Mouse (Mus musculus) liver, embryonic 16.5 days (tissue): ENCODE measurements at regions not wholly inside any gene's neighbourhood (a gene's known extent, or its start where the extent isn't known, plus 50 kb on each side); places are given as distances from the start of the nearest gene placed in this dataset.

Source experiments
- ATAC-seq: fragments of 200-750 bp; cut with Nextera tagmentation; 2 replicates; pipeline ENCODE4 v1.8.0; 2017; ENCODE audit warnings: low read depth, mild to moderate bottlenecking, moderate number of reproducible peaks, moderate library complexity
- H3K27ac ChIP-seq: fragments of 300-500 bp; sonication (generic); 2 replicates; pipeline ENCODE4 v1.5.1; 2014; ENCODE audit warnings: mild to moderate bottlenecking, low read length
- H3K27me3 ChIP-seq: fragments of 300-500 bp; sonication (generic); 2 replicates; pipeline ENCODE4 v1.6.1; 2014; ENCODE audit warnings: low read depth, low read length, mixed read lengths; ENCODE audit not compliant: control insufficient read depth, insufficient read depth
- H3K36me3 ChIP-seq: fragments of 300-500 bp; sonication (generic); 2 replicates; pipeline ENCODE4 v1.6.1; 2014; ENCODE audit warnings: mild to moderate bottlenecking; ENCODE audit not compliant: control insufficient read depth, insufficient read depth
- H3K4me1 ChIP-seq: fragments of 300-500 bp; sonication (generic); 2 replicates; pipeline ENCODE4 v1.6.1; 2014; ENCODE audit warnings: low read depth, low read length, mixed read lengths; ENCODE audit not compliant: control insufficient read depth
- H3K4me2 ChIP-seq: fragments of 300-500 bp; sonication (generic); 2 replicates; pipeline ENCODE4 v1.6.1; 2014; ENCODE audit warnings: low read depth, low read length, mixed read lengths
- H3K4me3 ChIP-seq: fragments of 300-500 bp; sonication (generic); 2 replicates; pipeline ENCODE4 v1.5.1; 2014; ENCODE audit warnings: low read depth, mild to moderate bottlenecking, low read length
- H3K9ac ChIP-seq: fragments of 300-500 bp; sonication (generic); 2 replicates; pipeline ENCODE4 v1.6.1; 2014; ENCODE audit warnings: low read depth, low read length
- H3K9me3 ChIP-seq: fragments of 300-500 bp; sonication (generic); replicated peaks from 2 replicates; pipeline ENCODE4 v1.6.1; 2016; ENCODE audit warnings: low read length; ENCODE audit not compliant: control insufficient read depth
- WGBS: fragments of 180-500 bp; shearing (Covaris S2); extraction: QIAGEN DNeasy Blood & Tissue Kit; methylation state at CpG from one replicate; pipeline ENCODE4 v1.1.7; 2014; ENCODE audit not compliant: insufficient replicate concordance; 5-methylcytosine and 5-hydroxymethylcytosine counted together

DNA sequence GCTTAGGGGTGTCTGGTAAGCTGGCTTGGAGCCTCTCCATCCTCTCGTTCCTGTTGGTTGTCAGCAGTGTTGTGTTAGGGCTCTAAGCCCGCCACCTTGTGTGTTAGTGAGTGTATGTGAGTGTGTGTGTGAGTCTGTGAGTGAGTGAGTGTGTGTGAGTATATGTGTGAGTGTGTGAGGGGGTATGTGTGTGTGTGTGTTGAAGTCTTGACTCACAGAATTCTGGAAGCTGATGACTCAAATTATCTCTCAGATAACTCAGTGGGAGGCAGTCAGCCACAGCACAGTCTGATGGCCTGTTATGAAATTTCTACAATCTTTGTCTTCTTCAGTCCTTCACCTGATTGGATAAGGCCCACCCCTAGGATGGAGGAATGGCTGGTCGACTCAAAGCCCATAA is 163.7 kb upstream of the Eef2kmt start:
- Histone ChIP-seq H3K4me2 (no peak overlapping the region), H3K4me1 (no peaks in the 10 kb centered on the region), H3K9ac (no peak overlapping the region), H3K27ac (no peak overlapping the region), H3K36me3 (no peaks in the 10 kb centered on the region), H3K9me3 (no peaks in the 10 kb centered on the region), H3K4me3 (no peak overlapping the region), H3K27me3 (no peaks in the 10 kb centered on the region)
- no peak for ATAC-seq
- WGBS: 45% methylated on average over 3 of the region's 3 CpGs

DNA sequence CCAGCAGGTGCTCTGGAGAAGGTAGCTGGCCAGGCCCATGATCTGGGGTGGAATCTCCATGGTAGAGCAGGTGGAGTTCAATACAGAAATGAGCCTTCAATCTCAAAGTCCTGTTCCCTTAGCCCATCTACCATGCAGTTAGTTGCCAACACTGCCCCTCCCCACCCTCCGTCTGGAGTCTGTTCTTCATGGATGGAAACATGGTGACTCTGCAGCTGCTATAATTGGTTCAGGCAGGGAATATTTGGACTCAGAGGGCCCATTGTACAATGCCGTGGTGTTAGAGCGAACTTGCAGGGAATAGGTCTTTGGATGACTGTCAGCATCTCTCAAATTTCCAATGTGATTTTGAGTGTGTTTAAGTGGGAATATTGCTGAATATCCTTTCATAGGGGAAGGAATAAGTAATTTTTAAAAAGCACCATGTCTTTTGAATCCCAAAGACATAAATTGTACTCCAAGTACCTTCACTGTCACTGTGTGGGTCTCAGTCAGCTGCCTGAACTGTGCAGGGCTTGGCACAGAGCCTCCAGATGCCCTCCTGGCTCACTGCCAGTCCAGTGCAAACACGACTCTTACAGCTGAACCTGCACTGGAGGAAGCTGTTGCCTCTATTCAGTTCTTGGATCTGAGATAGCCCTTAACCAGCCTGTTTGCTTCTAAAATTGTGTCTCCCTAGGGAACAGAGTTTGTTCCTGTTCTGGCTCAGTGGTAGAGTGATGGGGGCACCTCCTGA is 162.8 kb upstream of the Eef2kmt start:
- Histone ChIP-seq H3K9me3 (no peaks in the 10 kb centered on the region), H3K36me3 (no peaks in the 10 kb centered on the region), H3K27ac (no peak overlapping the region), H3K9ac (no peak overlapping the region), H3K4me2 (no peak overlapping the region), H3K4me3 (no peak overlapping the region), H3K27me3 (no peaks in the 10 kb centered on the region), H3K4me1 (no peaks in the 10 kb centered on the region)
- WGBS: 44% methylated on average over 4 of the region's 4 CpGs
- ATAC-seq: no peak

DNA sequence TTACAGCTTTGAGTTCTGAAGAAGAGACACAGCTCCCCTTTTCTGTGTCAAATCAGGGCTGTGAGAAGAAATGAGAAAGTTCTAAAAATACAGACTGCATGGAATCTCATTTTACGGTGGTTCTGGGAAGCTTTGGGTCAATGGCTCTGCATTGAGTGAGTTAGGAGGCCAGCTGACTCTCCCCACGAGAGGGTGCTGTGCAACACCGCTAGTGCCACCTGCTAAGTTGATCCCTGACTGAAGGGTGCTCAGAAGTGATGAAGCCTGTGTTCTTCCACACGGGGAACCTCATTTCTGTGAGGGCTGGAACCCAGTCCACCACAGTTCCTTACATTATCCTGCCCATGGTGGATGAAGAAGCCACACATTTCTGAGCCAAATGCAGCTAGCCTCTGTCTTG is 159.5 kb upstream of the Eef2kmt start:
- no peak for ATAC-seq
- H3K9ac ChIP-seq: no peak overlapping the region
- H3K27me3 ChIP-seq: no peaks in the 10 kb centered on the region
- no peak overlapping the region for H3K4me2 ChIP-seq
- no peak overlapping the region for H3K4me3 ChIP-seq
- no peaks in the 10 kb centered on the region for H3K9me3 ChIP-seq
- H3K36me3 ChIP-seq: no peaks in the 10 kb centered on the region
- H3K27ac ChIP-seq: no peak overlapping the region
- WGBS: 47% methylated on average over 4 of the region's 4 CpGs
- no peaks in the 10 kb centered on the region for H3K4me1 ChIP-seq

DNA sequence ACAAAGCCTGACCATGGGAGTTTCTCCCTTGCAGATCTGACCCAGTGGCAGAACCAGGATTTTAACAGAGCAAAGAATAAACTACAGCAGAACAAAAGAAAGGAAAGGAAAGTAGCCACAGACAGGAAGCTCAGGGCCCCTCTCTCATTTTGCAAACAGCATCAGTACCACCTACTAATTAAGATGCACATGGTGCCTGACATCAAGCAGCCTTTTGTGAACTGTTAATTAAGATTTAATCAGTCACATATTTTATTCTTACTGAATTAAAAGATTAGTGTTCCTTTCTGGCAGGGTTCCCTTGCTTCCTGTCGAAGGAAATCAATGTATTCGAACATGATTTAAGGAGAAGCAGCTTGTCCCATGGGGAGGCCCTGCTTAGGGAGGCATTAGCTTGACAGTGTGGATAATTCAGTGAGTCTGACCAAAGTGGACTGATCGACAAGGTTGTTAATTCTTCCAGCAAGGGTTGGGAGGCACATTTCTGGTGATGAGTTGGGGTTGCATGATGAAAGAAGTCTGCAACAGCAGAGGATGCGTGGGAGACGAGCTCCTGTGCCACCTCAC is 156.1 kb upstream of the Eef2kmt start:
- Histone ChIP-seq H3K36me3 (no peaks in the 10 kb centered on the region), H3K9me3 (no peaks in the 10 kb centered on the region), H3K4me1 (no peaks in the 10 kb centered on the region), H3K4me2 (no peak overlapping the region), H3K27me3 (no peaks in the 10 kb centered on the region), H3K4me3 (no peak overlapping the region), H3K27ac (no peak overlapping the region), H3K9ac (no peak overlapping the region)
- WGBS: 43% methylated on average over 5 of the region's 5 CpGs
- no peak for ATAC-seq

DNA sequence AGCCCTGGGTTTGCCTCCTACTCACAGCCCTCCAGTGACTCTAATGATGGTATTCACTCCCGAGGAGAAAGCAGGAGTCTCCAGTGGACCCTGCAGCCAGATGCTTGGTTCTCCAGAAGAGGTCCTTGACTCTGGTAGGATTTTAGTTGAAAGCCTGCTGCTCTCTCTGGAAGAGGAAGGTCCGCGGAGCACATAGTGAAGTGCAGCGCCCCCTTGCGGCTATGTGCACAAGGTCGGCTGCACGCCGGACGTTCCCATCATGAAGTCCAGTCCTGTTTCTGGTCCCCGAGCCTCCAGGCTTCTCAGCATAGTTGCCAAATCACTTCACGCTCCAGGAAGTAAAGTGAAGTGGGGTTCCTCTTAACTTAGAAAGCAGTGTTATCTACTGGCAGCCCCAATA is 150.9 kb upstream of the Eef2kmt start:
- Histone ChIP-seq H3K27me3 (no peaks in the 10 kb centered on the region), H3K27ac (no peak overlapping the region), H3K36me3 (no peaks in the 10 kb centered on the region), H3K9me3 (no peaks in the 10 kb centered on the region), H3K4me2 (no peak overlapping the region), H3K9ac (no peak overlapping the region), H3K4me3 (no peak overlapping the region), H3K4me1 (no peaks in the 10 kb centered on the region)
- ATAC-seq: no peak
- WGBS: 4% methylated on average over 11 of the region's 11 CpGs

DNA sequence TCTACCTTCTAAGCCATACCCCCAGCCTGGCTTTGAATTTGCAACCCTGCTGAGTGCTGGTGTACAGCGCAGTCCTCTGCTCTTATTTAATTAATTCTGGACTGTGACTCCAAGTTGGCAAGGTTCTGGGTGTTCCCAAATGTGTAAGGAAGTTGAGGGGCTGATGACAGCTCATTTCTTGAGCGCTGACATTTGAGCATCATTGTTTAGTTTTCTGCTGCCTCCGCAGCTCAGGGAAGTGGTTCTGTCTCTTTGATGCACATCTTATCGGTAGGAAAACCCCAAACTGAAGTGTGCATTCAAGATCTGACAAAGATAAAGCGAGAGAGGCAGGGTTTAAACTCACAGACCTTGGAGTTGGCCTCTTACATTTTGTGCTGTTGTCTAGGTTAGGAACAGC is 137.6 kb upstream of the Eef2kmt start:
- H3K4me3 ChIP-seq: no peak overlapping the region
- H3K36me3 ChIP-seq: no peaks in the 10 kb centered on the region
- no peaks in the 10 kb centered on the region for H3K4me1 ChIP-seq
- H3K27me3 ChIP-seq: no peaks in the 10 kb centered on the region
- no peak overlapping the region for H3K27ac ChIP-seq
- H3K9ac ChIP-seq: no peak overlapping the region
- no peak overlapping the region for H3K4me2 ChIP-seq
- no peak for ATAC-seq
- WGBS: 40% methylated on average over 5 of the region's 5 CpGs
- H3K9me3 ChIP-seq: no peaks in the 10 kb centered on the region

DNA sequence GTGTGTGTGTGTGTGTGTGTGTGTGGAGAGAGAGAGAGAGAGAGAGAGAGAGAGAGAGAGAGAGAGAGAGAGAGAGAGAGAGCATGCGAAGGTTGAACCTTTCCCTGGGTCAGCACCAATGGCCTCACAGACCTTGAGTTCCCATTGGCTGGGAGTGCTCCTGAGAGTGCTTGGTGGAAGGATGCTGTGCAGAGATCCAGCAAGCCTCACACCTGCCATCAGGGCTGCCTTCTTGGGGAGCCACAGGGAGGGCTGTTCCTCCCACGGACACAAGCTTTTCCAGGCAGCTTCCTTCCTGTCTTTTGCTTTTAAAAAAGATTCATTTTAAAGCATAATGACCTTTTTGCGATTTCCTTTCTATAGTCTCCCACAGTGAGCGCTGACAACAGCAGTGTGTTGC is 127.1 kb upstream of the Eef2kmt start:
- no peaks in the 10 kb centered on the region for H3K9me3 ChIP-seq
- no peak overlapping the region for H3K27ac ChIP-seq
- H3K36me3 ChIP-seq: no peaks in the 10 kb centered on the region
- H3K27me3 ChIP-seq: no peaks in the 10 kb centered on the region
- H3K9ac ChIP-seq: no peak overlapping the region
- ATAC-seq: no peak
- H3K4me1 ChIP-seq: no peaks in the 10 kb centered on the region
- H3K4me2 ChIP-seq: no peak overlapping the region
- 37% methylated on average over 3 of the region's 4 CpGs for WGBS
- no peak overlapping the region for H3K4me3 ChIP-seq

DNA sequence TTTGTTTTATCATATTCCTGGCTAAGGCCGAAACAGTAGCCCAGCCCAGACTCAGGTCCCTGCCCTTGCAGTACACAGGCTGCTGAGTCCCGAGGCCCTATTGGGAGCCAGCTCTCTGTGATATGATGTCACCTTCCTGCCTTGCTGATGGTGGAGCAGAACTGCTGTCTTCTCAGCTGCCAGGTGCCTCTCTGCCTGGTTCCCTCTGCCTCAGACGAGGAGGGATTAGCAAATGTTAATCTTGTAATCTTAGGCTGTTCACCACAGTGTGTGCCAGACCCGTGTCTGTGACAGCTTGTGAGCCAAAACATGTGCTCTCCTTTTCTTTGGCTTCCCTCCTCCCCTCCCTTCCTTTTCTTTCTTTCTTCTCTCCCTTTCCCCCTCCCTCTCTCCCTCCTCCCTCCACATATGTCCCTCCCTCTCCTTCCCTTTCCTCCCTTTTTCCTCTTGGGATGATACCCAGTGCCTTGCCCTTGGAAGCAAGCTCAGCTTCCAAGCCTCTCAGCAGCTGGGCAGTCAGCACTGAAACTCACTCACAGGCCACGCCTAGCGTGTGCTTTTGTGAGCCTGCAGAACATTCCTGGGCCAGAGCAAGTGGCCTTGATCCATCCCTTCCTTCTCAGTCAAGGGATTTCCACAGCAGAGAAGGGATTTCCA is 126.6 kb upstream of the Eef2kmt start:
- H3K4me1 ChIP-seq: no peaks in the 10 kb centered on the region
- no peaks in the 10 kb centered on the region for H3K9me3 ChIP-seq
- H3K36me3 ChIP-seq: no peaks in the 10 kb centered on the region
- H3K4me2 ChIP-seq: no peak overlapping the region
- WGBS: 15% methylated on average over 6 of the region's 6 CpGs
- ATAC-seq: no peak
- H3K4me3 ChIP-seq: no peak overlapping the region
- H3K27ac ChIP-seq: no peak overlapping the region
- H3K27me3 ChIP-seq: no peaks in the 10 kb centered on the region
- H3K9ac ChIP-seq: no peak overlapping the region

DNA sequence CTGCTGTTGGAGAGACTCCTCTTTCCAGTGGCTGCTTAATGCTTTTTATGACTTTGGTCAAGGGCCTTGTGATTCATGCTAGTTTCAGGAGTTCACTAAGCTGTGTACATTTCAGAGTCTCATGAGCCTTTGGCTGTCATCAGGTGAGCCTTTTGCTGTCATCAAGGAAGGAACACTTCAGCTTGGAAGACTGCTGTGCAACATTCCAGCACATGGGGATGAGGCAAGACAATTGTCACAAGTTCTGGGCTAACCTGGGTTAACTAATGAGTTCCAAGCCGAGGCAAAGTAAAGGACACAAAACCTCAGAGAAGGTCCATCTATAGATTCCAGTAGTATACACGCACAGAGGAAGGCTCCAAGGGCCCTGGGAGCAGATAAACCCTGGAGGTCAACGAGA is 124.8 kb upstream of the Eef2kmt start:
- Histone ChIP-seq H3K4me2 (no peak overlapping the region), H3K4me1 (no peaks in the 10 kb centered on the region)
- WGBS: 36% methylated on average over 3 of the region's 3 CpGs

More for the DNA sequence above, 124.8 kb upstream of the Eef2kmt start:
- no peaks in the 10 kb centered on the region for H3K27me3 ChIP-seq
- H3K27ac ChIP-seq: no peak overlapping the region
- no peak overlapping the region for H3K4me3 ChIP-seq
- no peaks in the 10 kb centered on the region for H3K36me3 ChIP-seq
- no peak for ATAC-seq
- H3K9ac ChIP-seq: no peak overlapping the region
- H3K9me3 ChIP-seq: no peaks in the 10 kb centered on the region
